Mouse (Mus musculus): ENCODE data around the gene Flnb.

DNA sequence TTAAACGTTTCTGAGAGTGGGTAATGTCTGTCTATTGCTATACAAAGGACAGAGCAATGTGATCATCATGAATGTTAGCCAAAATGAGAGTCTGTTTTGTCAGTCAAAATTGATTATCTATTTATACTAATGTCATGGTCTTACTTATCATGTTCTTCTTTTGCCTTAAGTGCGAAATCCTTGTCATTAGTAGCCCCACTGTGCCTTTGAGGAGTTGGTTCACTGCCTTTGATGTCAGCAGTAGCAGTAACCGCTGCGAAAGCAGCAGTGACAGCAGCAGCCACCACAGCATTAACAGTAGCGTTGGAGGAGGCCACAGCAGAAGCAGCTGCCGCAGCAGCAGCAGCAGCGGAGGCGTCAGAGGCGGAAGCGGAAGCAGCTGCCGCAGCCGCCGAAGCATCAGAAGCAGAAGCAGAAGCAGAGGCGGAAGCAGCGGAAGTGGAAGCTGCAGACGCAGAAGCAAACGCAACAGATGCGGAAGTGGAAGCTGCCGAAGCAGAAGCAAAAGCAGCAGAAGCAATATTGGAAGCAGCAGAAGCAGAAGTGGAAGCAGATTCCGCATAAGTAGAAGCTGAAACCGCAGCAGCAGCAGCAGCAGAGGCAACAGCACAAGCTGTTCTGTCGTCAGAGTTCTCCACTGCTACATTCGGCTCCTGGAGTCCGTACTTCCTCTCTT is 43.9 kb upstream of the Flnb start:
- TF ChIP-seq POLR2A (IDR thresholded peaks at IDR 0.05; ENCODE audit: insufficient read depth, low read length) (peak; percentile 13), CTCF (IDR thresholded peaks at IDR 0.05; ENCODE audit: low read depth, low read length) (no peak), EP300 (IDR thresholded peaks at IDR 0.05; ENCODE audit: insufficient read depth, low read depth, low read length) (0 out of 2 replicates have a peak, but pooled peaks have one; percentile 25)

Measured in ES-Bruce4 (cell line).